Mouse (Mus musculus) kidney, adult 2 months (tissue): ENCODE results near the gene Rrm2.

Source experiments
- CTCF ChIP-seq: fragments of 200-500 bp; conservative IDR thresholded peaks from 2 replicates; pipeline ENCODE4 v1.5.1; 2011; ENCODE audit warnings: low read depth, mild to moderate bottlenecking, control low read depth, low read length, moderate library complexity, mixed read lengths; ENCODE audit not compliant: insufficient read depth, insufficient read length
- POLR2A ChIP-seq: fragments of 200-500 bp; IDR thresholded peaks from one replicate; pipeline ENCODE4 v1.6.1; 2011; ENCODE audit warnings: low read depth, low read length, control low read depth

DNA sequence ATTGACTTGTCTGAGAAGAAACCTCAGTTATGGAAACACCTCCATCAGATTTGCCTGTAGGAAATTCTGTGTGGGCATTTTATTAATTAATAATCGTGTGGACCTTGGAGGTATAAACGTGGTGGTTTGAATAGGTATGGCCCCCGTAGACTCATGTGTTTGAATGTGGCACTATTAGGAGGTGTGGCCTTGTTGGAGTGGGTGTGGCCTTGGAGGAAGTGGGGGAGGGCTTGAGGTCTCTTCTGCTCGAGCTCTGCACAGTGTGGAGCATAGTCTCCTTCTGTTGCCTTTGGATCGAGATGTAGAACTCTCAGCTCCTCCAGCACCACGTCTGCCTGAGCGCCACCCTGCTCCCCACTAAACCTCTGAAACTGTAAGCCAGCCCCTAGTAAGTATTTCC lies 24.6 kb upstream of the Rrm2 start:
- TF ChIP-seq CTCF (no peak), POLR2A (no peak)
